ENCODE assay signal across 16 mouse cellular contexts in the genomic region with DNA sequence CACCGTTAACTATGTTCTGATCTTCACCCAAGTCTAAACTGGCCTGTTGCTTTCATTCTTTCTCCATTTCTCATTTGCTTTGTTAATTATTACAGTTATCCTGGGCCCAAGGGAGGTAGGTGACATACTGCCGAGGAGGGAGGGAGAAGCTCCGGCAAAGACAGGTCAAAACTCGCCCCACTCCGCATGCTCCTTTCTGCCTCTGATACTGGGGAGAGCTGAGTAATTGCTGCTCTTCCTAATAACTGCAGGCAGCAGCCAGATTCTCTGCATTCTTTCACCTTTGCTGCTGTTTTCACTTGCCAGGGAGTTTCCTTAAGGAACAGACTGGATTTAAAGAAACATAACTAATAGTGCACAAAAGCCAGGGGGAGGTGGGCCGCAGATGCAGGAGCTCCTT. TPM values are rescaled to one million over a fixed set of nuclear protein-coding genes. Genes with fewer than 3 reads are reported as not detected.
A peak's percentile ranks its signal among the peaks of the same experiment; 100 is the strongest.
DNase-seq lines count a peak whose midpoint lies in the region; ATAC-seq and TF ChIP-seq lines count a peak whose summit lies in the region.
"Had no signal": no experiment of that assay in that cellular context is flagged by ENCODE, and none has a peak within 500 bp of the region (broad histone marks: within the 10 kb centered on the region; RNA-seq: fewer than 3 reads in every experiment).

No protein-coding gene starts in this region.

- no peak for ATAC-seq in embryonic facial prominence, embryonic 12.5 days (ENCODE audit: insufficient number of reproducible peaks, insufficient read depth, low FRiP score, low TSS enrichment)
- ATAC-seq in kidney, embryonic 15.5 days (replicated peaks; ENCODE audit: low FRiP score) = peak; percentile 66
- ATAC-seq in stomach, embryonic 15.5 days (ENCODE audit: insufficient read depth, low FRiP score, low read depth) = no peak
- no peak for ATAC-seq in intestine, embryonic 16.5 days
- ATAC-seq in liver, embryonic 11.5 days (replicated peaks; ENCODE audit: low FRiP score) = no peak

- 0 out of 2 replicates have a peak overlapping the region, but pooled peaks have one; percentile 4 for H3K27ac ChIP-seq in heart, adult 2 months
- H3K27ac ChIP-seq in heart, embryonic 10.5 days = no peak overlapping the region
- 0 out of 2 replicates have a peak overlapping the region, but pooled peaks have one; percentile 9 for H3K27ac ChIP-seq in embryonic facial prominence, embryonic 12.5 days
- H3K27ac ChIP-seq in kidney, embryonic 15.5 days = peak overlapping the region; percentile 43
- peak overlapping the region; percentile 51; the same call in 1 of the 2 replicates for H3K27ac ChIP-seq in stomach, embryonic 15.5 days
- no peak overlapping the region for H3K27ac ChIP-seq in intestine, embryonic 16.5 days (ENCODE audit: low read length)
- no peak overlapping the region for H3K27ac ChIP-seq in liver, embryonic 11.5 days (ENCODE audit: low read depth, low read length)
- H3K27ac ChIP-seq: forebrain, embryonic 10.5 days; hindbrain, embryonic 10.5 days; neural tube, embryonic 13.5 days had no signal

- WGBS in heart, adult 2 months = 51% methylated on average over 6 of the region's 6 CpGs
- 43% methylated on average over 6 of the region's 6 CpGs for WGBS in heart, embryonic 10.5 days
- WGBS in embryonic facial prominence, embryonic 12.5 days = 37% methylated on average over 6 of the region's 6 CpGs
- whole genome bisulfite sequencing in kidney, embryonic 15.5 days = 41% methylated on average over 6 of the region's 6 CpGs
- 43% methylated on average over 6 of the region's 6 CpGs for WGBS in stomach, embryonic 15.5 days
- WGBS in intestine, embryonic 16.5 days = 43% methylated on average over 6 of the region's 6 CpGs
- WGBS in liver, embryonic 11.5 days = 69% methylated on average over 6 of the region's 6 CpGs

- H3K9ac ChIP-seq in heart, adult 2 months (ENCODE audit: low read depth, low read length) = no peak overlapping the region
- H3K9ac ChIP-seq in embryonic facial prominence, embryonic 12.5 days = no peak overlapping the region
- H3K9ac ChIP-seq in kidney, embryonic 15.5 days = no peak overlapping the region
- no peak overlapping the region for H3K9ac ChIP-seq in stomach, embryonic 15.5 days
- H3K9ac ChIP-seq in intestine, embryonic 16.5 days (ENCODE audit: low read depth, low read length) = no peak overlapping the region
- no peak overlapping the region for H3K9ac ChIP-seq in liver, embryonic 11.5 days (ENCODE audit: low read depth, low read length)
- H3K9ac ChIP-seq: neural tube, embryonic 13.5 days had no signal

- H3K4me2 ChIP-seq in embryonic facial prominence, embryonic 12.5 days (replicated peaks) = no peak overlapping the region
- H3K4me2 ChIP-seq in kidney, embryonic 15.5 days = no peak overlapping the region
- H3K4me2 ChIP-seq in stomach, embryonic 15.5 days = no peak overlapping the region
- no peak overlapping the region for H3K4me2 ChIP-seq in intestine, embryonic 16.5 days (ENCODE audit: low read depth, low read length)
- no peak overlapping the region for H3K4me2 ChIP-seq in liver, embryonic 11.5 days
- H3K4me2 ChIP-seq: neural tube, embryonic 13.5 days had no signal

- peaks cover 18% of the 10 kb centered on the region for H3K4me1 ChIP-seq in heart, adult 2 months (ENCODE audit: control insufficient read depth, insufficient read depth, low read length)
- peaks cover 12% of the 10 kb centered on the region; the same call in 1 of the 2 replicates for H3K4me1 ChIP-seq in heart, embryonic 10.5 days
- H3K4me1 ChIP-seq in embryonic facial prominence, embryonic 12.5 days = peaks cover 33% of the 10 kb centered on the region
- peaks cover 59% of the 10 kb centered on the region for H3K4me1 ChIP-seq in kidney, embryonic 15.5 days
- H3K4me1 ChIP-seq in stomach, embryonic 15.5 days = peaks cover 7% of the 10 kb centered on the region; the same call in 1 of the 2 replicates
- H3K4me1 ChIP-seq in intestine, embryonic 16.5 days (ENCODE audit: control insufficient read depth, insufficient read depth, low read length) = peaks cover 30% of the 10 kb centered on the region
- H3K4me1 ChIP-seq in liver, embryonic 11.5 days (replicated peaks; ENCODE audit: control insufficient read depth, insufficient read depth, low read length) = no peaks in the 10 kb centered on the region

- intact Hi-C loops in heart, adult 2 months (cut with DNase I) = no loop called here

- H3K4me3 ChIP-seq in heart, adult 2 months = no peak overlapping the region
- no peak overlapping the region for H3K4me3 ChIP-seq in heart, embryonic 10.5 days
- H3K4me3 ChIP-seq in embryonic facial prominence, embryonic 12.5 days = no peak overlapping the region
- no peak overlapping the region for H3K4me3 ChIP-seq in kidney, embryonic 15.5 days (replicated peaks)
- no peak overlapping the region for H3K4me3 ChIP-seq in stomach, embryonic 15.5 days (replicated peaks)
- H3K4me3 ChIP-seq in intestine, embryonic 16.5 days (ENCODE audit: low read length) = no peak overlapping the region
- no peak overlapping the region for H3K4me3 ChIP-seq in liver, embryonic 11.5 days (ENCODE audit: low read depth, low read length)
- H3K4me3 ChIP-seq: forebrain, embryonic 10.5 days; hindbrain, embryonic 10.5 days; neural tube, embryonic 13.5 days had no signal

- H3K27me3 ChIP-seq in heart, adult 2 months (ENCODE audit: control insufficient read depth, insufficient read depth, low read length) = no peaks in the 10 kb centered on the region
- H3K27me3 ChIP-seq in heart, embryonic 10.5 days (ENCODE audit: insufficient read depth, poor library complexity, severe bottlenecking) = no peaks in the 10 kb centered on the region
- H3K27me3 ChIP-seq in embryonic facial prominence, embryonic 12.5 days = no peaks in the 10 kb centered on the region
- H3K27me3 ChIP-seq in kidney, embryonic 15.5 days = no peaks in the 10 kb centered on the region
- no peaks in the 10 kb centered on the region for H3K27me3 ChIP-seq in stomach, embryonic 15.5 days (replicated peaks)
- H3K27me3 ChIP-seq in intestine, embryonic 16.5 days (replicated peaks; ENCODE audit: control insufficient read depth, insufficient read depth, low read length) = no peaks in the 10 kb centered on the region
- H3K27me3 ChIP-seq in liver, embryonic 11.5 days (replicated peaks; ENCODE audit: control insufficient read depth, insufficient read depth, low read length) = no peaks in the 10 kb centered on the region
- H3K27me3 ChIP-seq: neural tube, embryonic 13.5 days had no signal

- TF ChIP-seq POLR2A in heart, adult 2 months (IDR thresholded peaks at IDR 0.05; ENCODE audit: insufficient read depth, low read depth, low read length) = no peak

- TF ChIP-seq EP300 in heart, adult 2 months (IDR thresholded peaks at IDR 0.05; ENCODE audit: insufficient read depth, low read depth, low read length) = no peak

- DNase-seq in heart, adult 2 months = no peak
- DNase-seq in heart, embryonic 10.5 days (ENCODE audit: low spot score) = no peak
- DNase-seq in left cerebral cortex, adult 9 months (ENCODE audit: low spot score in 2 of 2) = no peak
- DNase-seq in liver, embryonic 11.5 days (ENCODE audit: low spot score) = no peak
- DNase-seq: adrenal gland, postnatal 14 days; cerebellum, postnatal 25 days; lung, adult 2 months; spleen, adult 18-20 months had no signal

- H3K36me3 ChIP-seq in heart, adult 2 months (ENCODE audit: control insufficient read depth, insufficient read depth, low read length) = peaks cover 33% of the 10 kb centered on the region
- H3K36me3 ChIP-seq in heart, embryonic 10.5 days = 0 out of 2 replicates have a peak, but pooled peaks cover 2% of the 10 kb centered on the region
- H3K36me3 ChIP-seq in embryonic facial prominence, embryonic 12.5 days = no peaks in the 10 kb centered on the region
- no peaks in the 10 kb centered on the region for H3K36me3 ChIP-seq in kidney, embryonic 15.5 days
- H3K36me3 ChIP-seq in stomach, embryonic 15.5 days = no peaks in the 10 kb centered on the region
- H3K36me3 ChIP-seq in intestine, embryonic 16.5 days (ENCODE audit: control insufficient read depth, insufficient read depth, low read length) = no peaks in the 10 kb centered on the region
- H3K36me3 ChIP-seq in liver, embryonic 11.5 days (ENCODE audit: control insufficient read depth, insufficient read depth, low read length) = no peaks in the 10 kb centered on the region
- H3K36me3 ChIP-seq: neural tube, embryonic 13.5 days had no signal

- no peak for TF ChIP-seq CTCF in heart, adult 2 months (IDR thresholded peaks at IDR 0.05)

- peaks cover 5% of the 10 kb centered on the region for H3K79me2 ChIP-seq in heart, adult 2 months (replicated peaks; ENCODE audit: control insufficient read depth, insufficient read depth, low read length)

- no peaks in the 10 kb centered on the region for H3K9me3 ChIP-seq in heart, embryonic 10.5 days
- no peaks in the 10 kb centered on the region for H3K9me3 ChIP-seq in embryonic facial prominence, embryonic 12.5 days
- no peaks in the 10 kb centered on the region for H3K9me3 ChIP-seq in kidney, embryonic 15.5 days (replicated peaks)
- H3K9me3 ChIP-seq in stomach, embryonic 15.5 days = no peaks in the 10 kb centered on the region
- no peaks in the 10 kb centered on the region for H3K9me3 ChIP-seq in intestine, embryonic 16.5 days (ENCODE audit: control insufficient read depth, low read length)
- no peaks in the 10 kb centered on the region for H3K9me3 ChIP-seq in liver, embryonic 11.5 days (ENCODE audit: control insufficient read depth, low read length)
- H3K9me3 ChIP-seq: forebrain, embryonic 10.5 days; G1E; hindbrain, embryonic 10.5 days; neural tube, embryonic 13.5 days had no signal

RNA-seq across cellular contexts. Expression of a gene that starts 13.1 kb away (rescaled TPM):
- total RNA-seq in heart, adult 2 months (2021) = 10 to 100 TPM; 50.6 to 55.4 TPM
- polyA plus RNA-seq in heart, adult 2 months (2012; rRNA removed) = 28.2 and 42.9 TPM in 2 replicates
- 2.0 and 3.6 TPM in 2 replicates for polyA plus RNA-seq in heart, embryonic 10.5 days (2016; fragmentation: Nextera tagmentation; extraction: Ambion mirVana)
- polyA plus RNA-seq in embryonic facial prominence, embryonic 12.5 days (2016; fragmentation: Nextera tagmentation; extraction: Ambion mirVana) = 5.9 and 6.9 TPM in 2 replicates
- polyA plus RNA-seq in kidney, embryonic 15.5 days (2015; fragmentation: Nextera tagmentation; extraction: Ambion mirVana) = 6.2 and 6.5 TPM in 2 replicates
- polyA plus RNA-seq in stomach, embryonic 15.5 days (2015; fragmentation: Nextera tagmentation; extraction: Ambion mirVana) = 5.2 TPM in 2 replicates
- 3.9 and 4.0 TPM in 2 replicates for polyA plus RNA-seq in intestine, embryonic 16.5 days (2015; fragmentation: Nextera tagmentation; extraction: Ambion mirVana)
- 1.9 and 2.7 TPM in 2 replicates for polyA plus RNA-seq in liver, embryonic 11.5 days (2014; fragmentation: Nextera tagmentation; extraction: Ambion mirVana)

Comparison
In these comparisons a context has a peak if more than half of its experiments do, and no peak if none do; other contexts are left out.
1. H3K27ac ChIP-seq: peak in heart, adult 2 months (single experiment), embryonic facial prominence, embryonic 12.5 days (single experiment), kidney, embryonic 15.5 days (single experiment) and stomach, embryonic 15.5 days (single experiment); none in heart, embryonic 10.5 days (single experiment), intestine, embryonic 16.5 days (single experiment) and liver, embryonic 11.5 days (single experiment).